Mouse (Mus musculus) spleen, adult 18-20 months (tissue): ENCODE results near the gene BC117090.
"Not testable (repeated sequence)": the region's sequence is repeated elsewhere in the genome, so short reads cannot be mapped to it uniquely, and the experiment has no call there.

ENCODE experiments used
- DNase-seq, 2 experiments: peaks; one replicate each; pipeline ENCODE4 v3.0.0; 2022; ENCODE audit warnings: mixed read lengths in 2 of 2

BC117090 gene

GRCm38 (mm10) chr16:36334232-36334631 lies at the start of gene BC117090:
BC117090 (minus strand) TSS chr16:36334332.
- DNase-seq: no peak

GRCm38 (mm10) chr16:36367648-36368047 lies 33.5 kb upstream of the BC117090 start, which contains the start of gene BC100530:
BC100530 (minus strand) TSS chr16:36367748.
- not testable (repeated sequence) for DNase-seq

- no peak for DNase-seq
Measured at GRCm38 (mm10) chr16:36337171-36337570, 3.0 kb upstream of the BC117090 start.

- DNase-seq: no peak
Measured at GRCm38 (mm10) chr16:36319286-36319685, 14.8 kb downstream of the BC117090 start.

GRCm38 (mm10) chr16:36316111-36316510 lies 18.0 kb downstream of the BC117090 start:
- not testable (repeated sequence) for DNase-seq

GRCm38 (mm10) chr16:36307631-36308030 lies 26.5 kb downstream of the BC117090 start:
- no peak for DNase-seq

- DNase-seq: no peak
Measured at GRCm38 (mm10) chr16:36289140-36289539, 45.0 kb downstream of the BC117090 start.

- not testable (repeated sequence) for DNase-seq
Measured at GRCm38 (mm10) chr16:36276796-36277195, 57.3 kb downstream of the BC117090 start, which contains the start of gene Stfa1. Stfa1 (plus strand) TSS chr16:36276951.
